Mouse (Mus musculus) gastrocnemius, postnatal 4 days (tissue): ENCODE results near the gene Cuedc1. TPM values are rescaled to one million over a fixed set of nuclear protein-coding genes. Genes with fewer than 3 reads are reported as not detected.

Experiments used
- DNase-seq, 2 experiments: peaks; one replicate each; pipeline ENCODE4 v3.0.0; 2021 to 2022; ENCODE audit warnings: low spot score in 2 of 2, mixed read lengths in 2 of 2
- total RNA-seq, 2 experiments: library from RNA; stranded (reverse); gene quantifications; 2 replicates each; pipeline ENCODE4 v1.2.3; 2021

Gene Cuedc1
- total RNA-seq, 2 experiments from 2014 or later = 47.4 to 53.8 TPM

DNA sequence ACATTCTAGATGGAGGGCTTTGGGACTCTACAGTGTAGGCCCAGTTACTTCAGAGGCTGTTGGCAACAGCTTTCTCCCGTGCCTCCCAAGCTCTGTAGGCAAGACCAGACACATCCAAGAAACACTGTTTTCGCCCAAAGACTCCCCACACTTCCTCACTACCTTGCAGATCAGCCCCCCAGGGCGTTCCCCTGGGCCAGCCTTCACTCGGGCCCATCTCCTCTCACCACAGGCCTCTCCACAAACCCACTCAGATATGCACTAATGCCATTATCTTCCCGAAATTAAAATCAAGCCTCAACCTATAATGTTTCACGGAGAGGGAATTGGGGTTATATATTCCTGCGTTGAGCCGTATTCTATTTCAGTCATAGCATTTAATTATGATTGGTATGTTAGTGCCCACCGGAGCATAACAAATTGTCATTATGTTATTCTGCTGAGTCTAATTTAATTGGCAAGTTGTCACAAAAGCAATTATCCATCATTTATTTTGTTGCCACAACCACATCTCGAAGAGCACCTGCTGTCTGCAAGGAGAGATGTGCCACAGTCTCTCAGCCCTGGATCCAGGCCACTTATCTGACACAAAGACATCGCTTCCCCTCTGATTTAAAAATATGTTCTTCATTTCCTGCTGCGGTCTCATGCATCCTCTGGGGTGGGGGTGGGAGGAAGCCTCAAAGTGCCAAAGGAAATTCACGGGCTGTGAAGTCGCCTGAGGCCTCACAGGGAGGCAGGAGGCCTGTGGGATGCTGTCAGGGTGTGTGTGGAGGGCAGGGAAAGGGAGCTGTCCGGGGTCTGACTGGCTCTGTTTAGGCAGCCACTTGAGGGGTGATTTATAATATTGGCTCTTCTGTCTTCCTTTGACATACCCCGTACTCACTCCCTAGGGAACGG, 135.9 kb downstream of the Cuedc1 start:
- no peak for DNase-seq

DNA sequence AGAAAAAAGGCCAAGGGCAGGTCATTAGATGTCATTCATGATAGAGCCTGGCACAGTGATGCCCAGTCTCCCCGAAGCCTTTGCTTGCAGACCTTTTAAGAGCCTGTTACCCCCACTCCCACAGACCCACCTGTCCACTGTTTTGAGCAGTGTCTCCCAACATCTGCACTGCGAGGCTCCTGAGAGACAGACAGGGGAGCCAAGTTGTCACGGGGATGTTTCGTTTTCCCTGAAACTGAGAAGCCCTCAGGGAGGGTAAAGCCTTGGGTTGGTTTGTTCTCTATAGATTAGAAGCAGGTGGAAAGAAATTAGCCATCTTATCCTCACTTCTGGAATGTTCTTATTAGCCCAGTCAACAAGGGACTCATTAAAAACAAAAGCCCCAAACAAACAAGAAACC, 136.9 kb downstream of the Cuedc1 start:
- no peak for DNase-seq

DNA sequence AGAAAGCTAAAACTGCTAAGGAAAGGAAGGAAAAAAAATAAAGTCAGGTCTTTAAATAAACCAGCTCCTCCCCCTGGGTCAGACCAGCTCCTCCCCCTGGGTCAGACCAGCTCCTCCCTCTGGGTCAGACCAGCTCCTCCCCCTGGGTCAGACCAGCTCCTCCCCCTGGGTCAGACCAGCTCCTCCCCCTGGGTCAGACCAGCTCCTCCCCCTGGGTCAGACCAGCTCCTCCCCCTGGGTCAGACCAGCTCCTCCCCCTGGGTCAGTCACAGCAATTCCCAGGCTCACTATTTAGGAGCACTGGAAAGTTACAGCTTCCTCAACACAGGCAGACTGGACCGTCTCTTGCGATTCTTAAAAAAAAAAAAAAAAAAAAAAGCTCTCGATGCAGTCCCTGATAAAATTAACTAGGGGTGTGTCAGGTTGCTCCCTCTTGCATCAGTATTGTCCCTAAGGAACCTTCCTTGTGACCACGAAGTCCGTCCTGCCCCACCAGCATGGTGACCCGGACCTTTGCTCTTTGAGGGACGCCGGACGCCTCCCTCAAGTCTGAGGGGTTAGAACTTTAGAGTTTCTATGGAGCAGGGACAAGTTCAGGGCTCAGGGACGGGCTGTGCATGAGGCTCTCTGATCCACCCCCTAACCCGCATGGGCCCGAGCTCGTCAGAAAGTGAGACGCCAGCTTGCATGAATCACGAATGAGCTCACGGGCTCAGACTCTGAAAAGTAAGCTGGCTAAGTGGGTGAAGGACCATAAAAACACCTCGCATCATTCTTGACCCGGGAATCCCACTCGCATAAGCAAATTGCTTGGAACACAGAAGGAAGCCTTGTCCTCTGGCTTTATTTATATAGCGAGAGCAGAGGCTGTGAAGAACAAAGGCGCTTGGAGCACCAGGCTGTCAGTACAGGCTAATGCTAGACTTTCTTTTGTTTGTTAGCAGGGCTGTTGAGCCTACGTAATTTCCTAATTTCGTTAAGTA, 137.7 kb downstream of the Cuedc1 start:
- DNase-seq = no peak

DNA sequence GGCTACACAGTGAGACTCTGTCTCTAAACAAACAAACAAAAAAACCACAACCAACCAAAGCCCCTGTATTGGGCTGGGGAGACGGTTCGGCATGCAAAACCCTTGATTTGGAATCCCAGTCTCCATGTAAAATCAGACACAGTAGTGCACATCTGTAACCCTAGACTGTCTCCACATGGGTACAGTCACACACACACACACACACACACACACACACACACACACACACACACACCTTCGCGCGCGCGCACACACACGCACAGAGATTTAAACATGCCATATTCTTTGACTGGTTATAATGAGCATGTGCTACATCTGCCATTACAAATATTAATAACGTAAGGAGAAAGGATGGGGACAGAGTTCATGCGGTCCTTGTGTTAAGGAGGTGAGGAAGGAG, 142.4 kb downstream of the Cuedc1 start:
- no peak for DNase-seq

DNA sequence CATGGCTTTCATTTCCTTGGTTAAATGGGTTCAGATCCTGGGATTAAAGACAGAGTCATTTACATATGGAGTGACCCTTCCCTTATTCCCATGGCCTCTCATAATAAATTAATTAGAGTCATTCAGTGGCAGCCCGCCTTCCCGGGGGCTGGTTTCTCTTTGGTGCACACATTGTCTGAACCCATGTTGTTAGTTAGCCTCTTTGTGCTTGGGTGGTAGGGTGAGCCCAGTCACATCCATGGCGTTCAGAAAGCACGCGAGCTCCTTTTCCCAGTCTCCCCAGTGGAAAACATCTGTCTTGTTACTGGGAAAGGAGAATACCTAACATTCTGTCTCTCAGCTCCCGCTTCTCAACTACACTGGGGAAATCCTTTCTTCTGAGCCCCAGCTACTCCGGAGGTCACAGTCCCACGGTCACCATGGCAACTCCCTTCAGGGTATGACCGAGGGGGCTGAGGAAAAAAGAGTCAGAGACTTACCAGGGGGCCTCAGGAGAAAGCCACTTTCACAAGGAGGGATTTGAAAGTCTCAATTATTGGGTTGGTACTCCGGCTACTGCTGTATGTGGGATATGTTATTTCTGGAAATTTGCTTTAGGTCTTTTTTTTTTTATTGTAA, 143.0 kb downstream of the Cuedc1 start:
- no peak for DNase-seq

DNA sequence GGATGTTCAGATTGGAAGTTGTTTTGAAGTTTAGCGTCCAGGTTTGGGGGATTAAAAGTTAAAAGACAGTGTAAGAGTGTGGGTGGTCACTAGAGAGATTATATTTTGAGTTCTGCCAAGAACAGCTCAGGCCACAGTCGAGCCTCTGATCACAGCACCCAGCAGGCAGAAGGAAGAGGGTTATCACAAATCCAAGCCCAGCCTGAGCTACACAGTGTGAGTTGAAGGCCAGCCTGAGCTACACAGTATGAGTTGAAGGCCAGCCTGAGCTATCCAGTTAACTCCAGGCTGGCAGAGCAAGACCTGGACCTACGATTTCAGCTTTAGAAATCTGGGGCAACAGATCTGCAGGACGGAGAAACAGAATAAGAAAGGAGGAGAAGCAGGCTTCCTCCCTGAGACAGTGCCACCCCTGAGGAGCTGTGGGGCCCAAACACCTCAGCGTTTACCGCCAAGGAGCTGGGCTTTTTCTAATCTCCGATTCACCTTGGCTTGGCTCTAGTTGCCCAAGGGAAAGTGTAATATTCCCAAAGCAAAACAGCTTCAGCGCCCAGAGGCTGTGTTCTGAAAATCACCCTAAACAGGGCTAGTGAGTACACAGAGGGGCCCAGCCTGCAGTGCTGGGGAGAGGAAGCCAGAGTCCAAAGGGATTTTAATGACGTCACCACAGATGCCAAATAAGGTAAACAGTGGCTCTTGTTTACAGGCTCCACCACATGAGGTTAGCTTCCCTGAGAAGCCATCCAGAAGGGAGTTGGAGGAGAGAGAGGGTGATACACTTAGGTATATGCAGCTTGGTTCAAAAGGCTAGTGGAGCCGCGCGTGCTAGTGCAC, 143.8 kb downstream of the Cuedc1 start:
- DNase-seq = peak in 1 of 2 experiments; percentile 9

Other genes starting within 250 kb of the Cuedc1 start
- 1 to 10 TPM; 5.3 to 6.6 TPM for gene Mks1, start 244.8 kb upstream of the Cuedc1 start, total RNA-seq
- gene Epx, start 222.5 kb upstream of the Cuedc1 start, total RNA-seq = not detected
- not detected for gene Olfr462, start 205.8 kb upstream of the Cuedc1 start, total RNA-seq
- gene Olfr463, start 200.7 kb upstream of the Cuedc1 start, total RNA-seq = not detected
- not detected for gene Olfr464, start 177.1 kb upstream of the Cuedc1 start, total RNA-seq
- 100 to 1,000 TPM; 113 to 114 TPM for gene Dynll2, start 110.5 kb upstream of the Cuedc1 start, total RNA-seq
- 100 to 1,000 TPM; 171 to 215 TPM for gene Srsf1, start 50.7 kb upstream of the Cuedc1 start, total RNA-seq
- gene Vezf1, start 29.8 kb upstream of the Cuedc1 start, total RNA-seq = 10 to 100 TPM; 39.5 to 44.8 TPM
- 100 to 1,000 TPM in 1 of 2 experiments, 10 to 100 TPM in 1; 97.6 to 102 TPM for gene Mrps23, start 106.3 kb downstream of the Cuedc1 start, total RNA-seq
- not detected for gene Ccdc182, start 196.0 kb downstream of the Cuedc1 start, total RNA-seq